Mouse (Mus musculus): ENCODE data around the gene Mphosph10. TPM values are rescaled to one million over a fixed set of nuclear protein-coding genes. Genes with fewer than 3 reads are reported as not detected.

The Mphosph10 gene
- polyA plus RNA-seq, 1 experiment from 2014 or later, result 68.7 TPM

- H3K27ac ChIP-seq (replicated peaks; ENCODE audit: low read depth, low read length), result no peak overlapping the region
- no peaks in the 10 kb centered on the region for H3K9me3 ChIP-seq (replicated peaks; ENCODE audit: control insufficient read depth, low read length)
- 4% methylated on average over 8 of the region's 8 CpGs for WGBS
- H3K4me3 ChIP-seq (ENCODE audit: low read depth, low read length), result peak overlapping the region; percentile 72
- no peak for ATAC-seq (replicated peaks; ENCODE audit: insufficient number of reproducible peaks, low FRiP score, low TSS enrichment, low read depth)
- no peaks in the 10 kb centered on the region for H3K4me1 ChIP-seq (ENCODE audit: control insufficient read depth, insufficient read depth, low read length)
- H3K36me3 ChIP-seq (replicated peaks; ENCODE audit: control insufficient read depth, insufficient read depth, low read depth, low read length), result no peaks in the 10 kb centered on the region
- peak overlapping the region; percentile 68 for H3K9ac ChIP-seq (replicated peaks; ENCODE audit: low read length)
- H3K27me3 ChIP-seq (ENCODE audit: control insufficient read depth, insufficient read depth, low read length), result no peaks in the 10 kb centered on the region
- H3K4me2 ChIP-seq (ENCODE audit: low read depth, low read length), result peak overlapping the region; percentile 71
- peak; percentile 4 for DNase-seq (ENCODE audit: low spot score)
Observed at GRCm38 (mm10) chr7:64391479-64391878, 589 bp downstream of the Mphosph10 start.

GRCm38 (mm10) chr7:64373830-64374562 is 18.1 kb downstream of the Mphosph10 start, which contains the start of gene Fan1:
TSS of gene Fan1 (minus strand) at chr7:64374095.
- H3K27ac ChIP-seq (replicated peaks; ENCODE audit: low read depth, low read length), result peak within 1 kb of the TSS; percentile 80
- peak; percentile 89 for DNase-seq (ENCODE audit: low spot score)
- H3K4me1 ChIP-seq (ENCODE audit: control insufficient read depth, insufficient read depth, low read length), result no peaks in the 10 kb centered on the region
- peak within 1 kb of the TSS; percentile 85 for H3K9ac ChIP-seq (replicated peaks; ENCODE audit: low read length)
- peak; percentile 94 for ATAC-seq (replicated peaks; ENCODE audit: insufficient number of reproducible peaks, low FRiP score, low TSS enrichment, low read depth)
- no peaks in the 10 kb centered on the region for H3K27me3 ChIP-seq (ENCODE audit: control insufficient read depth, insufficient read depth, low read length)
- H3K36me3 ChIP-seq (replicated peaks; ENCODE audit: control insufficient read depth, insufficient read depth, low read depth, low read length), result peaks cover 3% of the 10 kb centered on the region
- peak within 1 kb of the TSS; percentile 61 for H3K4me2 ChIP-seq (ENCODE audit: low read depth, low read length)
- no peaks in the 10 kb centered on the region for H3K9me3 ChIP-seq (replicated peaks; ENCODE audit: control insufficient read depth, low read length)
- 4% methylated on average over 27 of the region's 27 CpGs for WGBS
- peak within 1 kb of the TSS; percentile 56 for H3K4me3 ChIP-seq (ENCODE audit: low read depth, low read length)

- DNase-seq (ENCODE audit: low spot score), result no peak
- peaks cover 3% of the 10 kb centered on the region for H3K36me3 ChIP-seq (replicated peaks; ENCODE audit: control insufficient read depth, insufficient read depth, low read depth, low read length)
Observed at GRCm38 (mm10) chr7:64373147-64373829, 18.8 kb downstream of the Mphosph10 start.

GRCm38 (mm10) chr7:64371940-64372878 is 19.9 kb downstream of the Mphosph10 start:
- Histone ChIP-seq H3K4me3 (ENCODE audit: low read depth, low read length) (no peak overlapping the region), H3K27ac (replicated peaks; ENCODE audit: low read depth, low read length) (no peak overlapping the region), H3K4me1 (ENCODE audit: control insufficient read depth, insufficient read depth, low read length) (no peaks in the 10 kb centered on the region), H3K9me3 (replicated peaks; ENCODE audit: control insufficient read depth, low read length) (no peaks in the 10 kb centered on the region), H3K4me2 (ENCODE audit: low read depth, low read length) (no peak overlapping the region), H3K27me3 (ENCODE audit: control insufficient read depth, insufficient read depth, low read length) (no peaks in the 10 kb centered on the region), H3K36me3 (replicated peaks; ENCODE audit: control insufficient read depth, insufficient read depth, low read depth, low read length) (no peaks in the 10 kb centered on the region; the same call in 1 of the 2 replicates), H3K9ac (replicated peaks; ENCODE audit: low read length) (no peak overlapping the region)
- no peak for DNase-seq (ENCODE audit: low spot score)
- 92% methylated on average over 23 of the region's 23 CpGs for WGBS
- ATAC-seq (replicated peaks; ENCODE audit: insufficient number of reproducible peaks, low FRiP score, low TSS enrichment, low read depth), result no peak

More at GRCm38 (mm10) chr7:64373147-64373829, 18.8 kb downstream of the Mphosph10 start:
- no peaks in the 10 kb centered on the region for H3K27me3 ChIP-seq (ENCODE audit: control insufficient read depth, insufficient read depth, low read length)
- no peaks in the 10 kb centered on the region for H3K9me3 ChIP-seq (replicated peaks; ENCODE audit: control insufficient read depth, low read length)
- peak; percentile 47; the same call in 1 of the 2 replicates for ATAC-seq (replicated peaks; ENCODE audit: insufficient number of reproducible peaks, low FRiP score, low TSS enrichment, low read depth)
- H3K4me3 ChIP-seq (ENCODE audit: low read depth, low read length), result peak overlapping the region; percentile 56
- no peaks in the 10 kb centered on the region for H3K4me1 ChIP-seq (ENCODE audit: control insufficient read depth, insufficient read depth, low read length)
- WGBS, result 16% methylated on average over 18 of the region's 18 CpGs
- peak overlapping the region; percentile 85 for H3K9ac ChIP-seq (replicated peaks; ENCODE audit: low read length)
- H3K4me2 ChIP-seq (ENCODE audit: low read depth, low read length), result peak overlapping the region; percentile 61
- H3K27ac ChIP-seq (replicated peaks; ENCODE audit: low read depth, low read length), result peak overlapping the region; percentile 80

DNA sequence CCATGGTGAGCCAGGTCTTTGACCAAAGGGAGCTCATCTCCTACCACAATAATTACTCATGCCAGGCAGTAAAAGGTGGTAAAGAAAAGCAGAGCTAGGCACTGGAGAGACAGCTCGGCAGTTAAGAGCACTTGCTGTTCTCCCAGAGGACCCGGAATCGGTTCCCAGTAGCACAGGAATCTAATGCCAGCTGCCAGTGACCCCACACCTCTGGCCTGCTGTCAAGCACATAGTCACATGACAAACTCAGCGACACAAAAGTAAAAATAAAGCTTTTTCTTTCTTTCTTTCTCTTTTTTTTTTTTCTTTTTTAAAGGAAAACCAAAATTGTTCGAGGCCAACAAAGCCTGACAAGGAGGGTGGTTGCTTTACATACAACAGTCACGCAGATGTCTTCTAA is 22.2 kb downstream of the Mphosph10 start:
- Histone ChIP-seq H3K27ac (replicated peaks; ENCODE audit: low read depth, low read length) (no peak overlapping the region), H3K9ac (replicated peaks; ENCODE audit: low read length) (no peak overlapping the region), H3K4me1 (ENCODE audit: control insufficient read depth, insufficient read depth, low read length) (no peaks in the 10 kb centered on the region), H3K27me3 (ENCODE audit: control insufficient read depth, insufficient read depth, low read length) (no peaks in the 10 kb centered on the region), H3K4me2 (ENCODE audit: low read depth, low read length) (no peak overlapping the region), H3K9me3 (replicated peaks; ENCODE audit: control insufficient read depth, low read length) (no peaks in the 10 kb centered on the region), H3K4me3 (ENCODE audit: low read depth, low read length) (no peak overlapping the region), H3K36me3 (replicated peaks; ENCODE audit: control insufficient read depth, insufficient read depth, low read depth, low read length) (no peaks in the 10 kb centered on the region)
- no peak for DNase-seq (ENCODE audit: low spot score)
- ATAC-seq (replicated peaks; ENCODE audit: insufficient number of reproducible peaks, low FRiP score, low TSS enrichment, low read depth), result no peak
- 88% methylated on average over 6 of the region's 6 CpGs for WGBS

- Histone ChIP-seq H3K9ac (replicated peaks; ENCODE audit: low read length) (no peak overlapping the region), H3K36me3 (replicated peaks; ENCODE audit: control insufficient read depth, insufficient read depth, low read depth, low read length) (no peaks in the 10 kb centered on the region; the same call in 1 of the 2 replicates), H3K4me3 (ENCODE audit: low read depth, low read length) (no peak overlapping the region), H3K27me3 (ENCODE audit: control insufficient read depth, insufficient read depth, low read length) (no peaks in the 10 kb centered on the region), H3K4me2 (ENCODE audit: low read depth, low read length) (no peak overlapping the region), H3K9me3 (replicated peaks; ENCODE audit: control insufficient read depth, low read length) (no peaks in the 10 kb centered on the region), H3K27ac (replicated peaks; ENCODE audit: low read depth, low read length) (no peak overlapping the region), H3K4me1 (ENCODE audit: control insufficient read depth, insufficient read depth, low read length) (no peaks in the 10 kb centered on the region)
- 92% methylated on average over 5 of the region's 5 CpGs for WGBS
- DNase-seq (ENCODE audit: low spot score) (no peak), ATAC-seq (replicated peaks; ENCODE audit: insufficient number of reproducible peaks, low FRiP score, low TSS enrichment, low read depth) (no peak)
Observed at GRCm38 (mm10) chr7:64365863-64366262, 26.2 kb downstream of the Mphosph10 start.

- ATAC-seq (replicated peaks; ENCODE audit: insufficient number of reproducible peaks, low FRiP score, low TSS enrichment, low read depth), result no peak
Observed at GRCm38 (mm10) chr7:64360586-64360945, 31.5 kb downstream of the Mphosph10 start.

More at GRCm38 (mm10) chr7:64360586-64360945, 31.5 kb downstream of the Mphosph10 start:
- Histone ChIP-seq H3K4me3 (ENCODE audit: low read depth, low read length) (no peak overlapping the region), H3K9me3 (replicated peaks; ENCODE audit: control insufficient read depth, low read length) (no peaks in the 10 kb centered on the region), H3K4me1 (ENCODE audit: control insufficient read depth, insufficient read depth, low read length) (no peaks in the 10 kb centered on the region; the same call in 1 of the 2 replicates), H3K27me3 (ENCODE audit: control insufficient read depth, insufficient read depth, low read length) (no peaks in the 10 kb centered on the region), H3K4me2 (ENCODE audit: low read depth, low read length) (no peak overlapping the region), H3K9ac (replicated peaks; ENCODE audit: low read length) (no peak overlapping the region), H3K27ac (replicated peaks; ENCODE audit: low read depth, low read length) (no peak overlapping the region), H3K36me3 (replicated peaks; ENCODE audit: control insufficient read depth, insufficient read depth, low read depth, low read length) (no peaks in the 10 kb centered on the region; the same call in none of the 2 replicates)
- DNase-seq (ENCODE audit: low spot score), result no peak
- 40% methylated on average over 3 of the region's 3 CpGs for WGBS

Measured in embryonic facial prominence, embryonic 11.5 days (tissue).